Mouse (Mus musculus): ENCODE measurements around the gene Rimbp3.

Gene Rimbp3

DNA sequence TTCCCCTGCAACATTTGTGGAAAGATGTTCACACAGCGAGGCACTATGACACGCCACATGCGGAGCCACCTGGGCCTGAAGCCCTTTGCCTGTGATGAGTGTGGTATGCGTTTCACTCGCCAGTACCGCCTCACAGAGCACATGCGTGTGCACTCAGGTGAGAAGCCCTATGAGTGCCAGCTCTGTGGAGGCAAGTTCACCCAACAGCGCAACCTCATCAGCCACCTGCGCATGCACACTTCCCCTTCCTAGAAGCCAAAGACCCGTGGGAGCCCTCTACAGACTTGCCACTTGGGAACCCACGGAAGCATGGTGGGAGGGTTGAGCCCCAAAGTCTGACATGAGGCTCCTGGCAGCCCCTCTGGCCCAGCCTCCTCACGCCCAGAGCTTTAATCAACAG lies 50.5 kb downstream of the Rimbp3 start:
- no peak for DNase-seq

DNA sequence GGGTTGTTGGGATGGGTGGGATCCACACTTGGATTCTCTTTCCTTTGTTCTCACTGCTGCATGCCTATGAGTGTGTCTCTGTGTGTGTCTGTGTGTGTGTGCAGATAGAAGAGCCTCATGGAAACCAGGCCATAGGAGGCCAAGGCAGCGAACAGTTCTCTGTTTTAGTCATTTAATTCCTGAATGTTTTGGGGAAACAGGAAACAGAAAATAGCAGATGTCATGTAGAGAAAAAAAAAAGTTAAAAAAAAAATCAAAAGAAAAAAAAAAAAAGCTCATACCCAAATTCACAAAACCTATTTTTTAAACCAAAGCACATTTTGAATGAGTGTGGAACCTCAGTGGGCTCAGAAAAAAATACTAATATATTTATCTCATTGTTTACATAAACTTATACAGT lies 52.9 kb downstream of the Rimbp3 start:
- DNase-seq, result no peak

Data from lung, postnatal 36 days (tissue).